Mouse (Mus musculus): ENCODE data around the gene Actn2. TPM values are rescaled to one million over a fixed set of nuclear protein-coding genes. Genes with fewer than 3 reads are reported as not detected.

Gene Actn2
- polyA plus RNA-seq, 1 experiment from 2014 or later, result 1,324 TPM

DNA sequence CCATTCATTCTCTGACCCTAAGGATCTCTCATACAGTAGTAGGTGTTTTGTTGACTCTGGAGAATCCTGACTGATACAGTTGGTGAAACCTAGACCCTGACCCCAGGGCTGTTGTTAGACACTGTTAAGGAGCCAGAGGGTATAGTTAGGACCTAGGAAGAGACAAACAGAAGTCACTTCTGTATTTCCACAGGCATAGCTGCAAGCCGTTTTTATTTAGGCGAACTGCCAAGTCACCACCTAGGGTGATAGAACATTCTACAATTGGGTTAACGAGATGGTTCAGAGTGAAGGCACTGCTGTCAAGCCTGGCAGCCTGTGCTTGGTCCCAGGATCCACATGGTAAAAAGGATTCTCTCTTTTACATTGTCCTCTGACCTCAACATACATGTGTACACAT, 6.3 kb upstream of the Actn2 start:
- no peak overlapping the region for H3K4me2 ChIP-seq
- H3K9me3 ChIP-seq, result no peaks in the 10 kb centered on the region
- no peak overlapping the region for H3K27ac ChIP-seq (replicated peaks)
- no peaks in the 10 kb centered on the region for H3K4me1 ChIP-seq
- WGBS, result 55% methylated on average over 3 of the region's 3 CpGs
- no peak overlapping the region for H3K4me3 ChIP-seq
- H3K9ac ChIP-seq, result no peak overlapping the region
- no peaks in the 10 kb centered on the region for H3K27me3 ChIP-seq (replicated peaks)
- no peak for ATAC-seq (ENCODE audit: extremely low read depth, insufficient number of reproducible peaks, low FRiP score, low TSS enrichment)
- no peaks in the 10 kb centered on the region for H3K36me3 ChIP-seq

DNA sequence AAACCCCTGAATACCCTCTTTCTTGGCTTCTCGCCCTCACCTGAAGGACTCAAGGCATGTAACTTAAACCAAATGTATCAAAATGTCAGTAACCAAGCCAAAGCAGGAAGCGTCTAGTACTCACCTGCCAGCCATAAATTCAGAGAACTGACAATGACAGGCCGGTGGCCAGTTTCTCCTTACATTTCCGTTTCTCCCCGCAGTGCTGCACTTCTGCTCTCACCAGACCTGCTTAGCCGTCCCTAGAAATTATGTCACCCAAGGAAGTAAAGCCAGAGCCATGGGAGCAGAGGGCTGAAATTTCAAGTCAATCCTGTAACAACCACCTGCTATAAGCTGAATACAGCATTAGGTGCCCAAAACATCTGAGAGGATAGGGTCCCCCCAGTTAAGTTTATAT, 887 bp upstream of the Actn2 start:
- Histone ChIP-seq H3K4me2 (peak overlapping the region; percentile 78), H3K4me3 (no peak overlapping the region; the same call in 1 of the 2 replicates)
- 55% methylated on average over 6 of the region's 6 CpGs for WGBS

GRCm38 (mm10) chr13:12339446-12339845, 1.1 kb downstream of the Actn2 start:
- H3K27ac ChIP-seq (replicated peaks), result peak overlapping the region; percentile 97
- H3K36me3 ChIP-seq, result peaks cover 7% of the 10 kb centered on the region
- H3K9ac ChIP-seq, result peak overlapping the region; percentile 95
- peak overlapping the region; percentile 78 for H3K4me2 ChIP-seq
- no peaks in the 10 kb centered on the region for H3K9me3 ChIP-seq
- no peak for ATAC-seq (ENCODE audit: extremely low read depth, insufficient number of reproducible peaks, low FRiP score, low TSS enrichment)
- H3K4me1 ChIP-seq, result peaks cover 23% of the 10 kb centered on the region
- H3K4me3 ChIP-seq, result peak overlapping the region; percentile 77
- 0 out of 2 replicates have a peak, but pooled peaks cover 3% of the 10 kb centered on the region for H3K27me3 ChIP-seq (replicated peaks)

More for the DNA sequence above, 887 bp upstream of the Actn2 start:
- Histone ChIP-seq H3K36me3 (peaks cover 2% of the 10 kb centered on the region; the same call in 1 of the 2 replicates), H3K27me3 (replicated peaks) (0 out of 2 replicates have a peak, but pooled peaks cover 3% of the 10 kb centered on the region), H3K4me1 (peaks cover 7% of the 10 kb centered on the region), H3K9me3 (no peaks in the 10 kb centered on the region), H3K9ac (no peak overlapping the region), H3K27ac (replicated peaks) (no peak overlapping the region)
- no peak for ATAC-seq (ENCODE audit: extremely low read depth, insufficient number of reproducible peaks, low FRiP score, low TSS enrichment)

DNA sequence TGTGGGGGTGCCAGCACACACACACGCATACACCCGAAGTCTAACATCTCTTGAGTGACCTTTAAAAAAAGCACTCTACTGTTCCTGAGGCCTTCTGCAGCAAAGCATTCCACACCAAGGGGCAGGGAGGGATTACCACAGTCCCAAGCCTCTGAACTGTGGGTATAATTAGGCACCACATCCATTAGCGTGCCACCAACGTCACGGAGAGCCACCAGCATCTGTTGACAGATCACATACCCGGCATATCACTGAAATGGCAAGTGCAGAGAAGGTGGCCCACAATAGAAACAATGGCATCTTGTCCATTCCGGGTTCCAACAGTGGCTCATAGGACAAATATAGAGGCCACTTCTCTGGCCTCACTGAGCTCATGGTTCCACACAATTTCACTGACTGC, 2.8 kb downstream of the Actn2 start:
- Histone ChIP-seq H3K4me1 (peaks cover 40% of the 10 kb centered on the region), H3K36me3 (peaks cover 14% of the 10 kb centered on the region), H3K27me3 (replicated peaks) (0 out of 2 replicates have a peak, but pooled peaks cover 3% of the 10 kb centered on the region), H3K27ac (replicated peaks) (peak overlapping the region; percentile 97), H3K4me2 (peak overlapping the region; percentile 78), H3K4me3 (peak overlapping the region; percentile 77), H3K9me3 (no peaks in the 10 kb centered on the region), H3K9ac (peak overlapping the region; percentile 86)
- peak; percentile 67; the same call in 1 of the 2 replicates for ATAC-seq (ENCODE audit: extremely low read depth, insufficient number of reproducible peaks, low FRiP score, low TSS enrichment)
- whole genome bisulfite sequencing, result 32% methylated on average over 7 of the region's 7 CpGs

DNA sequence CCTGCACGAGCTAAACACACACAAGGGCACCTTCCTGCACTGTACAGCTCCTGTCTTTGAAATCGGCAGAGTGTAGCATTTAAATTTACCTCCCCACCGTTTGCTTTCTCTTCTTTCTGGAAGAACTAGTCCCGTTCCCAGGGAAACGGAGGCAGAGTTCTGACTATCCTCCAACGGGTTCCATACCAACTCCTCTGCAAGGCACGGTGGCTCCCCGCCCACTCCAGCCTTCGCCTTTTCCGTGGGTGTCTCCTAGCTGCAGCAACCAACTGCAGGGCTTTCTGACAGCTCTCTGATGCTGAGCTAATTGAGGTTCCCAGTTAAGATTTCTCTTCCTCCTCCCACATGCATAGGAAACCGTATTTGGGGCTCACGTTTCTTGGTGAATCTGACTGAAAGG, 6.5 kb downstream of the Actn2 start:
- peaks cover 51% of the 10 kb centered on the region for H3K4me1 ChIP-seq
- H3K36me3 ChIP-seq, result peaks cover 20% of the 10 kb centered on the region
- no peak for ATAC-seq (ENCODE audit: extremely low read depth, insufficient number of reproducible peaks, low FRiP score, low TSS enrichment)
- peak overlapping the region; percentile 79 for H3K9ac ChIP-seq
- H3K27me3 ChIP-seq (replicated peaks), result no peaks in the 10 kb centered on the region
- no peaks in the 10 kb centered on the region for H3K9me3 ChIP-seq
- WGBS, result 42% methylated on average over 12 of the region's 12 CpGs
- peak overlapping the region; percentile 77 for H3K27ac ChIP-seq (replicated peaks)
- peak overlapping the region; percentile 39 for H3K4me3 ChIP-seq
- H3K4me2 ChIP-seq, result peak overlapping the region; percentile 65

DNA sequence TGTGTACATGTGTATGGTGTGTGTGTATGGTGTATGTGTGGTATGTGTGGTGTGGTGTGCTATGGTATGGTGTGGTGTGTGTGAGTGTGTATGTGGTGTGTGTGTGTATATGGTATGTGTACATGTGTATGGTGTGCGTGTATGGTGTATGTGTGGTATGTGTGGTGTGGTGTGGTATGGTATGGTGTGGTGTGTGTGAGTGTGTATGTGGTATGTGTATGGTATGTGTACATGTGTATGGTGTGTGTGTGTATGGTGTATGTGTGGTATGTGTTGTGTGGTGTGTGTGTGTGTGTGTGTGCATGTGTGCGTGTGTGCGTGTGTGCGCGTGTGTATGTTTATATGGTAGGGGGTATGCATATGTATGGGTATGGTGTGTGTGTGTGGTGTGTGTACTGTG, 9.0 kb downstream of the Actn2 start:
- Histone ChIP-seq H3K9ac (no peak overlapping the region), H3K4me3 (no peak overlapping the region), H3K4me1 (peaks cover 72% of the 10 kb centered on the region), H3K36me3 (peaks cover 36% of the 10 kb centered on the region), H3K4me2 (0 out of 2 replicates have a peak overlapping the region, but pooled peaks have one; percentile 1), H3K9me3 (no peaks in the 10 kb centered on the region), H3K27ac (replicated peaks) (no peak overlapping the region), H3K27me3 (replicated peaks) (no peaks in the 10 kb centered on the region)
- WGBS, result 95% methylated on average over 5 of the region's 5 CpGs
- ATAC-seq (ENCODE audit: extremely low read depth, insufficient number of reproducible peaks, low FRiP score, low TSS enrichment), result no peak

GRCm38 (mm10) chr13:12328392-12328791, 12.2 kb downstream of the Actn2 start:
- Histone ChIP-seq H3K4me3 (no peak overlapping the region), H3K36me3 (peaks cover 33% of the 10 kb centered on the region), H3K4me1 (peaks cover 76% of the 10 kb centered on the region), H3K4me2 (0 out of 2 replicates have a peak overlapping the region, but pooled peaks have one; percentile 41), H3K9me3 (no peaks in the 10 kb centered on the region), H3K27ac (replicated peaks) (peak overlapping the region; percentile 86; the same call in 1 of the 2 replicates), H3K27me3 (replicated peaks) (no peaks in the 10 kb centered on the region), H3K9ac (peak overlapping the region; percentile 52)
- WGBS, result 62% methylated on average over 4 of the region's 4 CpGs
- ATAC-seq (ENCODE audit: extremely low read depth, insufficient number of reproducible peaks, low FRiP score, low TSS enrichment), result no peak

DNA sequence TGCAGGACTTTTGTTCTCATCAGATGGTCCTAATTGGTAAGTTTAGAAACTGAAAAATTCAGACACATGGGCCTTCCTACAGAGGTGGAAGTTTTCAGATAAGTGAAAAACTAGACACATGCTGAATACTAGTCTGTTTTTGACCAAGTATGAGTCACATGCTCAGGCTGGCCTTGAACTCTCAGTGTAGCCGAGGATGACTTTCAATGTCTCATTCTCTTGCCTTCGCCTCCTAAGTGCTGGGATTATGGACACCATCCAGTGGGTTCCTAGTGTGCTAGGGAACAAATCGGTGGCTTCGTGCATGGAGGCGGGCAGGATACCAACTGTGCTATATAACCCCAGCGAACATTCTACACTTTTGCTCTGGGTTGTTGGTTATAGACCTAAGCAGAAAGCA, 13.0 kb downstream of the Actn2 start:
- 65% methylated on average over 6 of the region's 6 CpGs for WGBS
- Histone ChIP-seq H3K36me3 (peaks cover 33% of the 10 kb centered on the region), H3K4me3 (no peak overlapping the region), H3K27me3 (replicated peaks) (no peaks in the 10 kb centered on the region), H3K9me3 (no peaks in the 10 kb centered on the region), H3K9ac (peak overlapping the region; percentile 71), H3K27ac (replicated peaks) (peak overlapping the region; percentile 86), H3K4me1 (peaks cover 76% of the 10 kb centered on the region), H3K4me2 (peak overlapping the region; percentile 41)
- no peak for ATAC-seq (ENCODE audit: extremely low read depth, insufficient number of reproducible peaks, low FRiP score, low TSS enrichment)

DNA sequence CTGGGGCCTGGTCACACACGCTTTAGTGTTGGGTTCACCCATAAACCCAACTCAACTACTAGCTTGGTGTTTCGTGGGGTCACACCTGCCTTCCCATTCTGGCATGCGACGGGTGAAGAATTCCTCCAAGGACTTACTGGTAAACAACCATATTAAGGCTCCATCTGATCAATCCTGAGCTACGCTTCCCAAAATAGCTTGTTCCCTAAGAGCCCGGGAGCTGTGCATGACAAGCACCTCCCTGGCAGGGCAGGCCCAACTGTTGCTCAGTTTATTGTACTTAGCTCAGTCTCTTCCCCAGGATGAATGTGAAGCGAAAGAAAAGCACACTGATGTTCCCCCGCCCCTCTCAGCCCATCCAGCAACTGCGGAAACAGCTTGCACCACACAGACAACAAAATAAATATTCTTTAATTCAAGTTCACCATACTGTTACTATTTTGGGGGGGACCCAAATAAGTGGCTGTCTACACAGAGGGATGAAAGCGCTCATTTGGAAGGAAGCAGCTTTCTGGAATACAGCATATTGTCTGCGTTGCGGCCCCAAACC, 17.4 kb downstream of the Actn2 start:
- Histone ChIP-seq H3K27ac (replicated peaks) (peak overlapping the region; percentile 96), H3K36me3 (peaks cover 33% of the 10 kb centered on the region), H3K9ac (peak overlapping the region; percentile 74)

DNA sequence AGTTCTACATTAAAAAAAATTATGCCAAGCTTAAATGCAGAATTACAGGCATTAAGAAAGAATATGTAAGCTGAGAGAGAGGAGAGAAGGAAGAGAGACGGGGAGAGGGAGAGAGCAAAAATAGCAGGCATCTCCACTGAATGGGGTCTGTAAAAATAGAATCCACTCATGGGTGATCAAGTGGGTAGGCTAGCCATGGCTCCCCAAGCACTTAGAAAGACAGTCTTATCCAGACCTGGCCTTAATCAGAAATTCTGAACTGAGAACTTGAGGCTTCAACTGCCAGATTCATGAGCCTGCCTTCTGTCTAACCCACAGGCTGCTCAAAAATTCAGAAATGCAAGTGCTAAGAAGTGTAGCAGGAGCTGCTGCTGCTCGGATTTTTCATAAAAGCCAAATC, 20.4 kb downstream of the Actn2 start:
- Histone ChIP-seq H3K9me3 (no peaks in the 10 kb centered on the region), H3K27me3 (replicated peaks) (no peaks in the 10 kb centered on the region), H3K4me2 (peak overlapping the region; percentile 51), H3K4me3 (peak overlapping the region; percentile 1; the same call in 1 of the 2 replicates), H3K9ac (peak overlapping the region; percentile 74), H3K36me3 (peaks cover 16% of the 10 kb centered on the region), H3K4me1 (peaks cover 84% of the 10 kb centered on the region), H3K27ac (replicated peaks) (peak overlapping the region; percentile 96)
- peak; percentile 20; the same call in 1 of the 2 replicates for ATAC-seq (ENCODE audit: extremely low read depth, insufficient number of reproducible peaks, low FRiP score, low TSS enrichment)
- 25% methylated on average over 2 of the region's 2 CpGs for WGBS

More for the DNA sequence above, 17.4 kb downstream of the Actn2 start:
- H3K4me2 ChIP-seq, result peak overlapping the region; percentile 49
- ATAC-seq (ENCODE audit: extremely low read depth, insufficient number of reproducible peaks, low FRiP score, low TSS enrichment), result no peak
- H3K9me3 ChIP-seq, result no peaks in the 10 kb centered on the region
- 54% methylated on average over 12 of the region's 12 CpGs for WGBS
- H3K4me1 ChIP-seq, result peaks cover 94% of the 10 kb centered on the region
- peak overlapping the region; percentile 1; the same call in 1 of the 2 replicates for H3K4me3 ChIP-seq
- no peaks in the 10 kb centered on the region for H3K27me3 ChIP-seq (replicated peaks)

DNA sequence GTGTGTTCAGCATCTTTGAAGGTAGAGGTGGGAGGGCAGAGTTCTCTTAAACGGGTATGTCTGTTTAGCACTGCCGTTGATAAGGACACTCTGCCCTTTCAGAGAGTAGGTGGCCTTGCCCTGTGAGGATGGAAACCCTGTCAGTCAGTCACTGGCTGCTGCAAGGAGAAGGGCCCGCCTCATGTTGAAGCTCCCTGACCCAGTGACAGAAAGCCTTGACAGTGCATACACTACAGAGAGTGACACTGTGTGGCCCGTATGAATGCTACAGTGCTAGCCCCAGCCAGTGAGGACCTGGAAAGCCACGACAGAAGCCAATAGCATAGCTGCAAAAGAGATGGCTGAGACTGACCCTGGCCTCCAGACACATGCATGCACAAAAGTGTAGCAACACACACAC, 22.5 kb downstream of the Actn2 start:
- Histone ChIP-seq H3K9ac (peak overlapping the region; percentile 72), H3K27me3 (replicated peaks) (no peaks in the 10 kb centered on the region), H3K9me3 (no peaks in the 10 kb centered on the region), H3K4me3 (no peak overlapping the region), H3K4me2 (peak overlapping the region; percentile 51), H3K36me3 (peaks cover 25% of the 10 kb centered on the region), H3K27ac (replicated peaks) (peak overlapping the region; percentile 96), H3K4me1 (peaks cover 80% of the 10 kb centered on the region)
- 28% methylated on average over 5 of the region's 5 CpGs for WGBS
- ATAC-seq (ENCODE audit: extremely low read depth, insufficient number of reproducible peaks, low FRiP score, low TSS enrichment), result no peak

Data from heart, embryonic 13.5 days (tissue).